Mouse (Mus musculus) liver, embryonic 12.5 days (tissue): ENCODE data around the gene Adtrp. TPM values are rescaled to one million over a fixed set of nuclear protein-coding genes. Genes with fewer than 3 reads are reported as not detected.

Source experiments
- ATAC-seq: fragments of 200-750 bp; cut with Nextera tagmentation; 2 replicates; pipeline ENCODE4 v1.8.0; 2017; ENCODE audit warnings: moderate number of reproducible peaks, mild to moderate bottlenecking, moderate library complexity
- H3K27ac ChIP-seq: fragments of 300-500 bp; sonication (generic); 2 replicates; pipeline ENCODE4 v1.5.1; 2016; ENCODE audit warnings: mild to moderate bottlenecking
- H3K27me3 ChIP-seq: fragments of 300-500 bp; sonication (generic); replicated peaks from 2 replicates; pipeline ENCODE4 v1.6.1; 2016; ENCODE audit warnings: mild to moderate bottlenecking, moderate library complexity
- H3K36me3 ChIP-seq: fragments of 300-500 bp; sonication (generic); 2 replicates; pipeline ENCODE4 v1.6.1; 2016; ENCODE audit warnings: mild to moderate bottlenecking, moderate library complexity
- H3K4me1 ChIP-seq: fragments of 300-500 bp; sonication (generic); 2 replicates; pipeline ENCODE4 v1.6.1; 2016
- H3K4me2 ChIP-seq: fragments of 300-500 bp; sonication (generic); 2 replicates; pipeline ENCODE4 v1.6.1; 2016; ENCODE audit warnings: mild to moderate bottlenecking, moderate library complexity
- H3K4me3 ChIP-seq: fragments of 300-500 bp; sonication (generic); 2 replicates; pipeline ENCODE4 v1.5.1; 2016; ENCODE audit warnings: mild to moderate bottlenecking, moderate library complexity
- H3K9ac ChIP-seq: fragments of 300-500 bp; sonication (generic); 2 replicates; pipeline ENCODE4 v1.6.1; 2016; ENCODE audit warnings: mild to moderate bottlenecking, moderate library complexity
- H3K9me3 ChIP-seq: fragments of 300-500 bp; sonication (generic); replicated peaks from 2 replicates; pipeline ENCODE4 v1.6.1; 2016; ENCODE audit warnings: mild to moderate bottlenecking, moderate library complexity
- WGBS: fragments of 180-500 bp; shearing (Covaris S2); methylation state at CpG from one replicate; pipeline ENCODE4 v1.1.7; 2016; ENCODE audit not compliant: insufficient replicate concordance; 5-methylcytosine and 5-hydroxymethylcytosine counted together
- polyA plus RNA-seq: library from polyadenylated mRNA; unstranded; fragments of >200 nt; fragmentation: Nextera tagmentation; extraction: Ambion mirVana; gene quantifications from 2 replicates; pipeline ENCODE4 v1.2.1, GENCODE M21; 2016

Gene Adtrp
- polyA plus RNA-seq, 1 experiment from 2014 or later: not detected

DNA sequence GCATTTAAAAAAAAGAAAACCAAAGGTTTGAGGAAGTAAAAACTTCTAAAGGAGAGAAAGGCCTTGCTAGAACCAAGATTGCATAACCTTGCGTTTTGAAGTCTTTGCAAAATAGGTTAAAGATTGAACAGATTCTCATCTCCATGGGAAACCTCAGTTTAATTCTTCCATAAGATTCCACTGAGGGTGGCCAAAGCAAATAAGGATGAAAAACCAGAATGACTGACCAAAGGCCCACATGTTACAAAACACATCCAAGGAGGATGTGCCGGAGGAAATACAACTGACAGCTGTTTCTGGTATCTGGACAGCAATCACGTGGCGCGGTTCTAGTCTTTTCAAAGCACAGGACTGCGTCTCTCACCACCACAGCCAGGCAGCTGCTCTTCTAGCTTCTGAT lies 18.1 kb upstream of the Adtrp start:
- no peak for ATAC-seq

DNA sequence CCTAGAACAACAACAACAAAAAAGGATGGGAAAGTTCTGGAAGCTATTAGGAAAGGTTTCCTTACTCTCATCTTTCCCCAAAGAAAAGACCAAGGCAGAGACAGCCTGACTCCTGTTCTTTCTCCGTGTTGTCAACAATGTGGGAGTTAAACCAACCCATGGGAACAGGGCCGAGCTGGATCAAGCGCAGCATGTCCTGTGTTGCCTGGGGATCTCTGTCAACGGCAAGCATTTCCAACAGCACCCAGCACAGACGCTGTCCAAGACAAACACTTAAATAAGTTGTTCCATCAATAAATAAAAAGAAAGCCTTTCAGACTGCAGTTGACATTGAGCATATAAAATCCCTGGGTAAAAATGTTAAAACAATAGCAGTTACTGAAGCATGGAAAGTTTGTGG lies 17.6 kb upstream of the Adtrp start:
- no peaks in the 10 kb centered on the region for H3K9me3 ChIP-seq
- H3K27me3 ChIP-seq: no peaks in the 10 kb centered on the region
- no peak overlapping the region for H3K4me3 ChIP-seq
- H3K9ac ChIP-seq: no peak overlapping the region
- no peaks in the 10 kb centered on the region for H3K36me3 ChIP-seq
- H3K4me1 ChIP-seq: no peaks in the 10 kb centered on the region
- no peak for ATAC-seq
- H3K27ac ChIP-seq: no peak overlapping the region
- 66% methylated on average over 5 of the region's 5 CpGs for WGBS
- no peak overlapping the region for H3K4me2 ChIP-seq

More for the DNA sequence above, 18.1 kb upstream of the Adtrp start:
- WGBS: 37% methylated on average over 6 of the region's 6 CpGs
- no peaks in the 10 kb centered on the region for H3K9me3 ChIP-seq
- no peaks in the 10 kb centered on the region for H3K36me3 ChIP-seq
- H3K4me3 ChIP-seq: no peak overlapping the region
- H3K27me3 ChIP-seq: no peaks in the 10 kb centered on the region
- H3K4me2 ChIP-seq: no peak overlapping the region
- no peaks in the 10 kb centered on the region for H3K4me1 ChIP-seq
- H3K9ac ChIP-seq: no peak overlapping the region
- H3K27ac ChIP-seq: no peak overlapping the region

DNA sequence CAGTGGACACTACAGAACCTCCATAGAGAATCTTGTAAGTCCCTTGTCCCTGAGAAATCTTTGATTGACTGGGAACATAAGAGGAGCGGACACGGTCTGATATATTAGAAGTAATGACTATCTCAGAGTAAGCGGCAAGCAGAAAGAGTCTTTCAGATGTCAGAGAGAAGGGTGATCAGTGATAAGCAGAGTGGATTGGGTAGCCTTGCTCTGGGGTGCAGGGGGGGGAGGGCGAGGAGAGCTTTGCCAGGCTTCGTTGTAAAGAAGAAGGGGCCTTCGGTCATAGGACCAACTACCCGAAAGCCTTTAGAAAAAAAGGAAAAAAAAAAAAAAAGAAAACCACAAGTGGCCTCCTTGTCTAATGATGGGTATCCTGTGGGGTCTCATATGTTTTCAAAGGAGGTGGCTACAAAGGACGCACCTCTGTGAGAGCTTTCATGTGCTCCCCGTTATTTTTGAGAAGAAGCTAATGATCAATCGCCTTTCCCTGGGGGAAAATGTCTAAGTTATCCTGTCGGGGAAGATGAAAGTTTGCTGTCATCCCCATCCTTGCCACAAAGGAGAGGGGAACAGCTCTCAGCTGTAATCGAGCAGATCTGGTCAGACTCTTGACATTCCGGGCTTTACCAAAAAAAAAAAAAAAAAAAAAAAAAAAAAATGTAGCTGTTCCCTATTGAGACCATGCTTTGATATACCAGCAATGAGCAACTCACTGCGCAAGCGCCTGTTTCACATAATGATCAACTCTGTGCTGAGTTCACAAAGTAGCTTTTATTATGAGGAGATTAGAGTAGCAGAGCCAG lies 13.3 kb upstream of the Adtrp start:
- H3K4me1 ChIP-seq: no peaks in the 10 kb centered on the region
- H3K36me3 ChIP-seq: no peaks in the 10 kb centered on the region
- no peaks in the 10 kb centered on the region for H3K27me3 ChIP-seq
- H3K9ac ChIP-seq: no peak overlapping the region
- no peaks in the 10 kb centered on the region for H3K9me3 ChIP-seq
- no peak overlapping the region for H3K4me2 ChIP-seq
- H3K27ac ChIP-seq: no peak overlapping the region
- ATAC-seq: no peak
- H3K4me3 ChIP-seq: no peak overlapping the region
- WGBS: 85% methylated on average over 15 of the region's 15 CpGs

DNA sequence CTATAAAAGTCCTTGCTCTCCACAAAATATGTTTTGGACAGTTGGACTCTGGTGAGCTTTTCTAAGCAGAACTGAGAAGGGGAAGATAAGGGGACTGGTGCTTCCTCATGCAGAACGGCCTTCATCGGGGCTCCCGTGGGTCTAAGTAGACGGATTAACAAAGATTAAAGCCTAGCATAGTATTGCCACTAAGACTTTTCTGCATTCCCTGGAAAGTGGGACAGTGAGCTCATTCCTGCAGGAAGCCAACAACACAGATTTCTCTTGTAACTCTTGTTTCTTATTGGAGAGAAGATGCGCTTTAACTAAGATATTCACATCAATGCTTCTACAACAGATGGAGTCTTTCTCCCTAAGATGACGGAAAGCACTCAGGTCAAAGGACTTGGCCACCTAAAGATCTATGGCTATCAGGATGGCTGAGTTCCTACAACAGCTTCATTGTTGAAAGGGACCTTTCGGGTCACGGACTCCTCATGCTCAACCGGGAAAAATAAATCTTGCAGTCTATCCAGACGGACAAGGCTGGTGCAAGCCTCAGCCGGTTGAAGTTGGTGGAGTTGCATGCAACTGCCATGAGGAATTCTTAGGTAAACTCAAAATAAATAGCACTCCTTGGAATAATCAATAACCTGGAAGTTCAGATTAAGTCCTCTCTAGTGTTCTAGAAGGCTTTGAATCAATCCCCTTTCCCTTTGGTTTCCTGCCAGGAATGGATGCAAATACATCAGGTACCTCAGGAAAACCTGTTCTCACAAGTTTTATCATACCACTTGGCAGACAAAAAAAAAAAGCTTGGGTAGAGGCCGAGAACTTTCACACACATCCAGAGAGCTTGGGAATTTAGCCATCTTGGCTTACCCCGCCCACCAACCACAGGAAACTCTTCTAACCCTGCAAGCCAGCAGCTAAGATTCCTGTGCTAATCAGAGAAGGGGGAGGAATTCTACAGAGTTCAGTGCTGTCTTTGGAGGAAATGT lies 8.0 kb upstream of the Adtrp start:
- ATAC-seq: no peak
- 67% methylated on average over 13 of the region's 13 CpGs for WGBS

DNA sequence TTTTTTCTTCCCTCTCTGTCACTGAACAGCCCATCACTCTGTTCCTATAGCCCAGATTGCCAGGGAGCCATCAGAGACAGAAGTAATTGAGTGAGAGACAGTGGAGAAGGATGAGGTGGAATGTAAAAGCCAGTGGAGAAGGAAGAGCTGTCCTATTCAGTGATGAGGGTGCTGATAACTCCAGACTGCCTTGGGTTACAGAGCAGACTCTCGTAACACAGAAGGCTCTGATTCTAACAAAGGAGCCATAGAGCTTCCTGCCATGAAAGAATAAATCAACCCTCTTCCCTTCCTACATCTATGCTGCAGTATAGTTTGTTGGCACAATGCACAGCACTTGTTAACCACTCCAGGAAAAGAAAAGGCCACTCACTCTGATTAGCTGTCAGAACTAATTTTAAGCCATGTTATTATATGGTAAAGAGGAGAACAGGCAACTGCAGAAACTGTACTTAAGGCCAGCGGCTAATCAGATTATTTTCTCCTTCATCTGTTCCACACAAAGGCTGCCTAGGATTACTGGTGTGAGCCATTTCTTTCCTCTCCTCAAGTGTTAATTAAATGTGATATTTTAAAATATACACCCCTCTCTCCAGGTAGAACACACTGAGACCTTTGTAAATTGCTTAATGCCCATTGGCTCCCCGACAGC lies 3.4 kb upstream of the Adtrp start:
- no peaks in the 10 kb centered on the region for H3K27me3 ChIP-seq
- no peak overlapping the region for H3K27ac ChIP-seq
- H3K4me2 ChIP-seq: no peak overlapping the region
- WGBS: 71% methylated on average over 3 of the region's 3 CpGs
- H3K9me3 ChIP-seq: no peaks in the 10 kb centered on the region
- no peak for ATAC-seq
- no peaks in the 10 kb centered on the region for H3K4me1 ChIP-seq
- H3K4me3 ChIP-seq: no peak overlapping the region
- no peak overlapping the region for H3K9ac ChIP-seq
- no peaks in the 10 kb centered on the region for H3K36me3 ChIP-seq

More for the DNA sequence above, 8.0 kb upstream of the Adtrp start:
- no peaks in the 10 kb centered on the region for H3K4me1 ChIP-seq
- H3K4me3 ChIP-seq: no peak overlapping the region
- no peaks in the 10 kb centered on the region for H3K9me3 ChIP-seq
- no peak overlapping the region for H3K27ac ChIP-seq
- H3K9ac ChIP-seq: no peak overlapping the region
- H3K4me2 ChIP-seq: no peak overlapping the region
- no peaks in the 10 kb centered on the region for H3K36me3 ChIP-seq
- no peaks in the 10 kb centered on the region for H3K27me3 ChIP-seq

DNA sequence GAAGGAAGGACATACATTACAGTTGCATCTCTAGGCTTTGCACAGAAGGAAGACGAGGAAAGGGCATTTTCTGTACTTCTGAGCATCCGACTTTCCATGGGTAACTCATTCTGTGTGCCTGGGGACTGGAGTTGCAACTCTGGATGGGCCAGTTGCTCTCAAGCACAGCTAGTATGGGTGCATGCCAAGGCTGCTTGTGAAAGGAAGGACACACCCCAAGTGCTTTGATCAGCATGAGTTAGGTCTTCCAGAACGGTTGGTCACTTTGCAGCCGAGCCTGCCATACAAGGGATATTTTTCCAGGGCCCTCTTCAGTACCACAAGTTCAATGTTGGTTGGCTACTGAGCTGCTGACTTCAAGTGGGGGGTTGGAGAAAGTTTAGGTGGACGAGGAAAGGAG lies 968 bp downstream of the Adtrp start:
- no peaks in the 10 kb centered on the region for H3K9me3 ChIP-seq
- H3K9ac ChIP-seq: no peak overlapping the region
- no peak for ATAC-seq
- no peaks in the 10 kb centered on the region for H3K36me3 ChIP-seq
- no peaks in the 10 kb centered on the region for H3K27me3 ChIP-seq
- no peak overlapping the region for H3K4me2 ChIP-seq
- H3K4me3 ChIP-seq: no peak overlapping the region
- 47% methylated on average over 5 of the region's 5 CpGs for WGBS
- no peak overlapping the region for H3K27ac ChIP-seq
- no peaks in the 10 kb centered on the region for H3K4me1 ChIP-seq

DNA sequence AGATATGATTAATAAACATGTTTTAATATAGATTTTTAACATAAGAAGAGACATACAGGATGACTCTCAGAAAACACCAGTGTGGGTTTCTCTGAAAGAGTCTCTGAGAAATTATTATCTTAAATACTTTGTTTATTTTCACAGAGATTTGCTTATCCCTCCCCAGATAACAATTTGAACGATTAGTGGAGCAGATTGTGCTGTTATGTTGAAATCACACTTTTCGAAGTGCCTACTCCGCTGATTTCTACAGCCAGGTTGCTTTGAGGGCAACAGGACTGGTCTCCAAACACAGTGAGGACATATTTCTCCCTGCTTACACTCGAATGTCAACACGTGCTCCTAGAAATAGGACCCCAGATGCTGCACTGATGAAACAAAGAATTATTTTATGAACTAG lies 2.5 kb downstream of the Adtrp start:
- Histone ChIP-seq H3K9ac (no peak overlapping the region), H3K9me3 (no peaks in the 10 kb centered on the region), H3K4me1 (no peaks in the 10 kb centered on the region), H3K36me3 (no peaks in the 10 kb centered on the region), H3K27ac (no peak overlapping the region), H3K4me2 (no peak overlapping the region), H3K27me3 (no peaks in the 10 kb centered on the region), H3K4me3 (no peak overlapping the region)
- WGBS: 67% methylated on average over 5 of the region's 5 CpGs
- ATAC-seq: no peak

DNA sequence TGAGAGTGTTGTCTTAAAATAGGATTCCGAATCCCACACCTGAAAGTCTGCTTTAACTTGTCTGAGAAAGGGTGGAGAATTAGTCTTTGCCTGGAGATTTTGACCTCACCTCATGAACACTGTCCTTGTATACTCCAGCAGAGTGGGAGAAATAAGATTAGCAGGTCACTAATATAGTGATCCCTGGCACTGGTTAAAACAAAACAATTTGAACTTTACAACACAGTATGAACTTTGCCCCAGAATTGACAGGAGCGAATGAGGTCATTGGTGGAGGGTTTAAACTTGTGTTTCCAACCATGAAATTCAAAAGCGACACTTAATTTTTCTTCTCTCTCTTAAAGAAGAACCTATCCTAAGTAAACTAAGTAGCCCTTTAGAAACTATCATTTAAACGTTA lies 3.4 kb downstream of the Adtrp start:
- WGBS: 65% methylated on average over 4 of the region's 4 CpGs
- H3K9ac ChIP-seq: no peak overlapping the region
- no peaks in the 10 kb centered on the region for H3K27me3 ChIP-seq
- H3K27ac ChIP-seq: no peak overlapping the region
- no peak for ATAC-seq
- H3K4me1 ChIP-seq: no peaks in the 10 kb centered on the region
- H3K36me3 ChIP-seq: no peaks in the 10 kb centered on the region
- no peak overlapping the region for H3K4me2 ChIP-seq
- H3K4me3 ChIP-seq: no peak overlapping the region
- no peaks in the 10 kb centered on the region for H3K9me3 ChIP-seq

DNA sequence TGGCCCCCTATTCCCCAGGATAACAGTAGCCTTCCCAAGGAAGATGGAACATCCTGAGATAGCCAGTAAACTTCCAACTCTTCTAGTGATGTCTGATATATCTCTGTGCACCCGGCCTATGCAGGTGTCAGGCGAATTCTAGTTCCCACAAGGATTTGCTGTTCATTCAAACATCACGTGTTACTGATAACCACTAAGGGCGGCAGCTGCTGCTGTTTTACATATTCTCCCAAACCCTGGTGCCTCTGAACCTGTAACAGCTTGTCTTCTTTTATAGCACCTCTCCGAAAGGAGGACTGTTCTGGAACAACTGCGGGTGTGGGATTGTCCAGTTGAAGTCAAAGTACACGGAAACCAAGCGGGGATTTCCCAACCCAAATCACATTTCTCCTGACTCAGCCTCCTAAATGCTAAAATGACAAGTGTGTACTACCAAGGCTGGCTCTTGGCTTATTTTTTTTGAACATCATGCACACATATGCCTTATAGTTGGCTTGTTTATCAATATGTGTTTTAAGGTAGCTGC lies 13.8 kb downstream of the Adtrp start:
- H3K4me1 ChIP-seq: no peaks in the 10 kb centered on the region
- H3K9me3 ChIP-seq: no peaks in the 10 kb centered on the region
- no peak overlapping the region for H3K9ac ChIP-seq
- no peak for ATAC-seq
- no peak overlapping the region for H3K27ac ChIP-seq
- 75% methylated on average over 8 of the region's 8 CpGs for WGBS
- no peak overlapping the region for H3K4me3 ChIP-seq
- no peak overlapping the region for H3K4me2 ChIP-seq
- H3K36me3 ChIP-seq: no peaks in the 10 kb centered on the region
- H3K27me3 ChIP-seq: no peaks in the 10 kb centered on the region

DNA sequence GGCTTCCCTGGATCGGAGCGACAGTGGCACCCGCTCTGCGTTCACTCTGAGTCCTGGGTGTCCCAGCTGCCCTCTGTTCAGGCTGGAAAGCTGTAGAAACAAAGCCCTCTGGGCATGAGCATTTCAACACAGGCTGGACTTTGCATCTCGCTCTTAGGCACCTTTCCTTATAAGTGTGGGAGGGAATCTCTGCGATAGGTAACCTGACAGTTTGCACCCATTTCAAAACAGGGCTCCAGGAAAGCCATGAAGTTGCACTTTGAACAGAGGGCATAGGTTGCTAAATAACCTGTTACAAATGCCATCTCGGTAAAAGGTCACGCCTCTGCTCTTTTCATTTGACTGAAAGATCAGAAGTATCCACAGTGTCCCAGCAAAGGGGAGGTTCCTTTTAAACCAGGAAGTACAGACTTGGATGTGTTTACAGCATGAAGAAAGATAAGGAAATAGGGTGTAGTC lies 19.2 kb downstream of the Adtrp start:
- Histone ChIP-seq H3K9ac (no peak overlapping the region), H3K27me3 (no peaks in the 10 kb centered on the region), H3K36me3 (no peaks in the 10 kb centered on the region), H3K4me2 (no peak overlapping the region), H3K4me1 (no peaks in the 10 kb centered on the region), H3K27ac (no peak overlapping the region), H3K4me3 (no peak overlapping the region), H3K9me3 (no peaks in the 10 kb centered on the region)
- 74% methylated on average over 8 of the region's 8 CpGs for WGBS
- no peak for ATAC-seq

DNA sequence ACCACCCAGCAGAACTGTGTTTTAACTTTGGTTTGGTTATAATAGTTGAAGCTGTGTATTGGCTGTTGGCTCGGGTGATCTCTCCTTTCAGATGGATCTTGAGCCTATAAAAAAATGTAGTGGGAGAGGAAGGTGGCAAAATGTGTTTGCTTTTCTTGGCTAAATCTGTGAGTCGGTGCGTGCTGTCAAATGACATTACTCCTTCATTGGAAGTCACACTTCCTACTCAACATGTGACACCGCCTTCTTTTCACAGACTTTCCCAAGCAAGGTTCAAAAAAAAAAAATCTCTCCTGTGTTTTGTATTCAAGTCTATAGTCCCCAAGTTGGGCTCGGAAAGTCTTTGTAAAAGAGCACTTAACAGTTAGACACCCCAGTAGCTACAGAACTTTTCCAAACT lies 19.9 kb downstream of the Adtrp start:
- H3K4me3 ChIP-seq: no peak overlapping the region
- H3K9me3 ChIP-seq: no peaks in the 10 kb centered on the region
- H3K27me3 ChIP-seq: no peaks in the 10 kb centered on the region; the same call in 1 of the 2 replicates
- WGBS: 78% methylated on average over 5 of the region's 5 CpGs
- H3K4me1 ChIP-seq: no peaks in the 10 kb centered on the region
- no peak overlapping the region for H3K4me2 ChIP-seq
- H3K9ac ChIP-seq: no peak overlapping the region
- ATAC-seq: no peak
- H3K27ac ChIP-seq: no peak overlapping the region
- no peaks in the 10 kb centered on the region for H3K36me3 ChIP-seq
